Mouse (Mus musculus) thymus, postnatal 25 days (tissue): ENCODE measurements around the gene Snph.
A peak's percentile ranks its signal among the peaks of the same experiment; 100 is the strongest.

Experiments used
- DNase-seq: peaks from one replicate; pipeline ENCODE4 v3.0.0; 2022

The Snph gene

DNA sequence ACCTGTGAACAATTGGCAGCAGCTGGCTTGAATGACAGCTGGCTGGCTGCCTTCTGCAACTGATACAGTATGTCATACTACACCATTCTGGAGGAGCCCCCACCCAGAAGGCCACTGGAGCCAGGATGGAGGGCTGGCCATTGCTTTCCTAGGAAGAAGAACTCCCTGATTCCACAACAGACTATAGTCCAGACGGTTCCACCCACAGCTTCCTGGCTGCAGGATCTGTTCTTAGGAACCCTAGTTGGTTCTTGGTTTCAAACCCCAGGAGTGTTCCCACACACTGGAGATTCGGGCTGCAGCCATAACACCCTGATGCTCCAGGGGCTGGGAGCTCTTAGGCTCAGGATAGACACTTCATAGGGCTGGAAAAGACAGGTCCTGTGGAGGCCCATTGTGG is 34.3 kb downstream of the Snph start:
- DNase-seq = no peak

DNA sequence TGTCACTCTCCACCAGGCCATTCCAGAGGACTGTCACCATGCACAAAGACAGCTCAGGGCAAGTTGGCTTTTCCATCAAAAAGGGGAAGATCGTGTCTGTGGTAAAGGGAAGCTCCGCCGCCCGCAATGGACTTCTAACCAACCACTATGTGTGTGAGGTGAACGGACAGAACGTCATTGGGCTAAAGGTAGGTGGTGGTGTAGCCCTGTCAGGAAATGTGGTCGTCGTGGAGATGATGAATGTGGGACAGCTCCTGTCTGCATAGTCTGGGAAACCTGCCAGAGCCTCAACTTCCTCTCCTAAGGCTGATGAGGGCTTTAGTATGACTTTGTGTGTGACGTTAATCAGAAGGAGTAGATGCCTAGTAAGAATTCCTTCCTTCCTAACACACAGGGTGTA is 45.1 kb downstream of the Snph start:
- DNase-seq = no peak

- no peak for DNase-seq
Measured at GRCm38 (mm10) chr2:151586807-151587206, 45.6 kb downstream of the Snph start.

DNA sequence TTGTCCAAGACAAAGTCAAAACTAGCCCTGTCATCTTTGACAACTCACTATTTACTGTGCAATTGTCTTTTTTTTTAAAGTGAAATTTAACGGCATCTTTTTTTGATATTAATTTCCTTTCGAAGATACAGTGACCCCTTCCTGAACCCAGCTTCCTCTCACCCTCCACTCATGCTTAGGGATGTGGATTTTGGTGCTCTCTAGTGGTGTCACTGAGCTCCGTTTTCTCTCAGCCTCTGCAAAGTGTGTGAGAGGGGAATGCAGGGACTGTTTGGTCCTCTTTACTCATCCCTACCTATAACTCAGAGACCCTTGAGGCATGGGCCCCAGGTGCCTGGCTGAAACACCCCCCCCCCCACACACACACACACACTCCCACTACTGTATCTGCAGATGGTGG is 46.5 kb downstream of the Snph start:
- peak; percentile 17 for DNase-seq

DNA sequence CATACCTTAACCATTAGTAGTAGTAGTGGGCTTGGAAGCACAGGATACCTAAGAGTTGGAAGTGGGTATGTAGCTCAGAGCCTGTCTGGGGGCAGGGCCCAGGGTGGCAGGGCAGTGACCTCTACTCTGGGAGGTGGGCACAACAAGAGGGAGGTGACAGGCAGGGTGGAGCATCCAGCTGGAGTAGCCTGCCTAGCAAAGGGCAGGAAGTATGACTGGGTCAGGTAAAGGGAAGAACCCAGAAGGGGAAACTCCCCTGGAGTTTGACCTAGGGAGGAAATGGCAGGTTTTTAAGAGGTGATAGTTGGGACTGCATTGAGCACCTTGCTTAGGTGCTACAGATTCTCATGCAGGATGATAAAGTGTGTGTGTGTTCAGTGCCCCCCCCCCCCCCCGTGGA is 51.4 kb downstream of the Snph start:
- no peak for DNase-seq

DNA sequence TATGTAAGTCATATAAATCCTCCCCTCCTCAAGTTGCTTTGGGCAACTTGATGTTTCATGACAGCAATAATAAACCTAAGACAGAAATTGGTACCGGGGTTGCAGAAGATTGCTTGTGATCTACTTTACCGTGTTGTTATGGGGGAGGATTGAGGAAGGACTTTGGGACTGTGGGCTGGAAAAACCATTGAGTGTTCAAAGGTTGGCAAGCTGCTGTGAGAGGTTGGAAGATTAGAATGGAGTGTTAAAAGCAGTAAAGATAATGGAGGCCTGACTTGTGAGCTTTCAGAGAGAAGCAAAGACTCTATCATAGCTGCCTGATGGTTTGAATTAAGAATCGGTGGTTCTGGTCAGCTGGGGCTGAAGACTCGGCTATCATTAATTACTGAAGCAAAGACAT is 53.2 kb downstream of the Snph start:
- DNase-seq = no peak

- peak; percentile 66 for DNase-seq
Measured at GRCm38 (mm10) chr2:151575699-151576389, 56.5 kb downstream of the Snph start.

DNA sequence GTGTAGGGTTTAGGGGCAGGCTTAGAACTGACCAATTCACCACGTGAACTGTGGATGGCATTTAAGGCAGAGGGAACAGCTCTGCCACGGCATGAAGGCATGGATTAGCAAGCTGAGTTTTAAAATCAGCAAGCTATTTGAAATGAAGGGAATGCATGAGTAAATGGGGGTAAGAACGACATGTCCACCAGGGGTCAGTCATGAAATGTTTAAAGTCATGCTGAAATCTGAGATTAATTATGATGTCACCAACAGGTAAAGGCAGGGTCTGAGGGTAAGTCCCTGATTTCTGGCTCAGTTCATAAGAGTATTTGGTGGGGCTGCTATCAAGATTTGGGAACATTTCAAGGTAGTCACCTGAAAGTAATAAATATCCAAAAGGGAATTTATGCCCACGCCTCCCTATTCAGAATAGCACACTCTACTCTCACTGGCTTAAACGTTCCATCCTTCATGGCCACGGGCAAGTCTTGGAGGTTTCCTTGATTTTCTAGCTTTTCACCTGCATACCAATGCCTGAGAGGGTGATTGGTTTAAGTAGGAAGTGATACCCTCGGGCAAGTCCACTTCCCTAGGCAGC is 57.2 kb downstream of the Snph start:
- no peak for DNase-seq

DNA sequence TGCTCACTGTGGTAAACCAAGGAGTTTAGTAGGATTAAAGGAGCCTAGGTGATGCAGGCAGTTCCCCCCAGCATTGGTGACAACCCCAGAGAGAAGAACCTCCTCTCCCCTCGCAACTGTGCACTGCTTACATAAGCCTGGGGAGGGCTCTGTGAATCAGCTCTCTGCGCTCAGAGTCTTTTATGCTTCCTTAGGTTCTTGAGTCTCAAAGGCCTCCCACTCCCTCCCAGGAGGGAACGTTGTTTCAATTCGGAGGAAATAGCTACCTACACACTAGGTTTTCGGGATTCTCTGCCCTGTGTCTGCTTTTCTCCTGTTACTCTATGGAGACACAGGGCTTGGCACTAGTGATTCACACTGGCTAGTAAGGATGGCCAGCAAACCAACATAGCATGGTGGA is 57.8 kb downstream of the Snph start:
- no peak for DNase-seq

DNA sequence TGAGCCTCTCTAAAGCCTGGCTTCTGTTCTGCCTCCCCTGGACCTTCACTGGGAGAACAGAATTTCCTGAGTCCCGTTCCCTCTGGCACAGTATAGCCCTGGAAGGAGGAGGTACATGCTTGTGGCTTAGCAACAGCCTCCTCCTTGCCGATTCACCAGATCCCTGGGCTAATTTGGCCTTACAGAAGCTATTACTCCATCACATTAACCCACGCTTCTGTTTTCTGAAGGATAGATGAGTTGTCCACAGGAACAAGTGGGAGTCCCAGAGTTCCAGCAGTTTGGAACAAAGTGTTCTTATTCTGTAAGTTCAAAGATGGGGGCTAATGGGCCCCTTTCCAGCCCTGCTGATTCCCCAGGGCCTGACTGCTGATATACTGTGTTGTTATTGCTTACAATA is 58.7 kb downstream of the Snph start:
- no peak for DNase-seq

DNA sequence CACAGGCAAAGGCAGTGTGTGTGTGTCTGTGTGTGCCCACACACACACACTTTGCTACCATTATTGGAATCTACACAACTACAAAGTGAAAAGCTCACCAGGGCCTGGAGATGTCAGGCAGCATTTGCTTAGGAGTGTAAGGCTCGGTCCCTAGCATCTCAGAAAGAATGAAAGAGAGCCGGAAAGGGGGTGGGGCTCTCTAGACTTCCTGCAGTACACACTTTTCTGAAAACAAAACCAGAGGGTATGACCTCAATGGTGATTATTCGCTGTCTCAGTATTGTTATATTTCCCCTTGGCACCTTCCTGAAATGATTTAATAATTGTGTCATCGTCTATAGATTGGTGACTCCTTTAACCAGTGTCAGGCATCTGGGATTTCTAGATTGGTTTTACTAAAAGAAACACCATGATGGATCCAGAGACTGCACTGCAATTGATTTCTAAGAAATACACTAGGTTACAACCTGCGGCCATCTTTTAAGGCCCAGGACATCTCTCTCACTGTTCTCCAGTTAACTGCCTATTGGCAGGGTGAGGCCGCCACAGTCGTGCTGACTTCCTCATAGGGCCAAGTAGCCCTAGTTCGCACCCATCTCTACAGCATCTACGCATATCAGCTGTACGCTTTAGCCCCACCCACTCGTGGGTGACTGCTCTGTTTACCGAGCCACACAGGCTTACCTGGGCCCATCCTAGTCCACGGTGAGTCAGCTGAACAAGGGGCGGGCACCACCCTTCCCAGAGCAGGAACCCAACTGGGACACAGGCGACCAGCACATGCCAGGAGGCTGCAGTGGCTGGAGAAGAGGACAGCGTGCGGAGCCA is 60.3 kb downstream of the Snph start, which contains the start of gene Sdcbp2:
Gene Sdcbp2, plus strand, starts transcription at position 750 of the 828 bp plus-strand sequence.
- DNase-seq = no peak

GRCm38 (mm10) chr2:151569452-151569851 is 62.9 kb downstream of the Snph start:
- DNase-seq = no peak

DNA sequence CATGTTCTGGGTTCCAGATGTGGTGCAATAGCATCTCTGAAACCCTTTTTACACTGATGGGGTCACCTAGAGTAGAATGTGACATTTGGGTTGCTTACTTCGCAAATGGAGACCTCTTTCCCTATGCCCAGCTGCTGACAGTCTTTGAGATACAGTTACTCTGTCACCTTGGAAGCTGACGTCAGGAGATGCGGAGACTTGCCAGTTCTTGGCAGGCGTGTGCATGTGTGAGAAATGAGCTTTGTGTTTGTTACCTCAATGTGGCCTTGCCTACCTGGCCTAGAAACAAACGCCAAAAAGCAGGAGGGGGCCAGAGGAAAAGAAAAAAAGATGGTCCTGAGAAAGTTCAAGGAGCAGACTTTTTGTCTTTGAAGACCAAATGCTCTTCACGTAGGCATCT is 65.5 kb downstream of the Snph start:
- no peak for DNase-seq

DNA sequence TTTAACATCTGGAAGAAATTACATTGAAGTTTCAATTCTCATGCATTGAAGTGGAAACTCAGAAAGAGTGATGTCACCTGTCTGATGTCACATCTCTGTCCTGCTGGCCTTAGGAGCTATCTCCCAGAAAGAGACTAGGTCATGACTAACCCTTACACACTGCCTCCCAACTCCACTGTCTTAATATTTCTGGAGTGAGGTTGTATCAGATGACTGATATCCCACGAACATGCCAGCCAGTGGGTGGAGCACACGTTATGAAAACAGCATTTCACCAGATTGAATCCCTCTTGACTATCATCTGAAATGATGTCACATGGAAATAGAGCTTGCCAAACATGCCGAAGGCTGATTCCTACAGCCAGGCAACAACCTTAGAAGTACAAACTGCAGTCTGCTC is 67.4 kb downstream of the Snph start:
- DNase-seq = no peak

- DNase-seq = no peak
Measured at GRCm38 (mm10) chr2:151564006-151564405, 68.4 kb downstream of the Snph start.

- DNase-seq = no peak
Measured at GRCm38 (mm10) chr2:151562930-151563921, 69.2 kb downstream of the Snph start.

GRCm38 (mm10) chr2:151549615-151550121 is 82.7 kb downstream of the Snph start:
- DNase-seq = no peak

DNA sequence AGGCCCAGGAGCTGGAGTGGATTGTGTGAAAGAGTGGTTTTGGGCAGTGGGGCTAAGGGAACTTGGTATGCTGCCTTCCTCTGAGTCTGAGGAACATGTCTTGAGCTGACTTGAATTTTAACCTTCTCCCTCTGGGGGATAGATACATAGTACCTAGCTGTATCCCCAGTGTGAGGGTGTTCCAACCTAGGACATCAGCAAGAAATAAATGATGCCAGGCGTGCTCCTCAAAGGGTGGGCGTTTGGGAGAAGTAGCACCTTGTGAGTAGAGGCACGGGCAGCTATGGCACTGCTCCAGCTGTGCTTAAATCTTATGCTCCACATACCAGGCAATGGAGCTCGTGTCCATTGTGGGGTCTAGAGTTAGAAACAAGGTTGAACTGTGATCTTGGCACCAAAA is 85.8 kb downstream of the Snph start:
- DNase-seq = no peak

- DNase-seq = peak; percentile 56
Measured at GRCm38 (mm10) chr2:151544673-151545072, 87.7 kb downstream of the Snph start.

GRCm38 (mm10) chr2:151543063-151543895 is 89.1 kb downstream of the Snph start:
- DNase-seq = peak; percentile 55

DNA sequence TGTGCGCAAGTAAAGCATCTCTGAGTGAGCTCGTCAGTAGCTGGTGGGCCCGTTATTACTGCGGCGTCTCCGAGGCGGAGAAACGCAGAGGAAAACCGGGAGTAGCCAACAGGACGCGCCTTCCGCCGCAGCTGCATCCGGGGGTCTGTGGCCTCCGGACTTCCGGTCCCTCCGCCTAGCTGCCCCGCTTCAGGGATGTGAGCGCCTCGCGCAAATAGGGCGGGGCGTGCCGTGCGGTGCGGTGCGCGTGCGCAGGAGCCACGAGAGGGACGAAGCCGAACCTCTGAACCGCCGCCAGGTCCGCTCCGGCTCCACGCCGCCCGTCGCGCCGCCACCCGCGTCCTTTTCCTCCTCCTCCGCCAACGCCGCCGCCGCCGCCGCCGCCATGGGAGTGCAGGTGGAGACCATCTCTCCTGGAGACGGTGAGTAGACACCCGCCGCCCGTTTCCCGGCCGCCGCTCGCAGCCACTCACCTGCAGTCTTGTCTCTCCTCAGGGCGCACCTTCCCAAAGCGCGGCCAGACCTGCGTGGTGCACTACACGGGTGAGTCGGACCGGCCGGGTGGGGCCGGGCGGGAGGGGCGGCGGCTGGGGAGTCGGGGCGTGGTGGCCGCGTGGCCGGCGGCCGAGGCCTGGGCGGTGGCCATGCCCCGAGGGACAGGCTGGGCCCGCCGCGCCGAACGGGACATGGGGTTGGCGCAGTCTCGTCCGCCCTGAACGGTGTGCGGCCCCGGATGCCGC is 89.9 kb downstream of the Snph start, which contains the start of gene Fkbp1a:
Gene Fkbp1a, plus strand, starts transcription at position 161 of the 740 bp plus-strand sequence.
- DNase-seq = peak; percentile 95
